Mouse (Mus musculus) neural tube, embryonic 14.5 days (tissue): ENCODE measurements around the gene Mmd2. TPM values are rescaled to one million over a fixed set of nuclear protein-coding genes. Genes with fewer than 3 reads are reported as not detected.

Experiments
- ATAC-seq: fragments of 200-750 bp; cut with Nextera tagmentation; 2 replicates; pipeline ENCODE4 v1.8.0; 2017; ENCODE audit warnings: low read depth, mild to moderate bottlenecking, moderate TSS enrichment, moderate library complexity
- H3K27ac ChIP-seq: fragments of 300-500 bp; sonication (generic); 2 replicates; pipeline ENCODE4 v1.5.1; 2014; ENCODE audit warnings: low read depth, mild to moderate bottlenecking, control low read depth, low read length, moderate library complexity, mixed read lengths
- H3K27me3 ChIP-seq: fragments of 300-500 bp; sonication (generic); 2 replicates; pipeline ENCODE4 v1.6.1; 2014; ENCODE audit warnings: low read length; ENCODE audit not compliant: control insufficient read depth, insufficient read depth
- H3K36me3 ChIP-seq: fragments of 300-500 bp; sonication (generic); 2 replicates; pipeline ENCODE4 v1.6.1; 2014; ENCODE audit warnings: low read length, mixed read lengths; ENCODE audit not compliant: control insufficient read depth, insufficient read depth
- H3K4me1 ChIP-seq: fragments of 300-500 bp; sonication (generic); 2 replicates; pipeline ENCODE4 v1.6.1; 2014; ENCODE audit warnings: low read length; ENCODE audit not compliant: control insufficient read depth, insufficient read depth
- H3K4me2 ChIP-seq: fragments of 300-500 bp; sonication (generic); 2 replicates; pipeline ENCODE4 v1.6.1; 2014; ENCODE audit warnings: mild to moderate bottlenecking, low read depth, low read length, control low read depth
- H3K4me3 ChIP-seq: fragments of 300-500 bp; sonication (generic); 2 replicates; pipeline ENCODE4 v1.5.1; 2014; ENCODE audit warnings: low read depth, low read length, control low read depth, mixed read lengths
- H3K9ac ChIP-seq: fragments of 300-500 bp; sonication (generic); replicated peaks from 2 replicates; pipeline ENCODE4 v1.6.1; 2014; ENCODE audit warnings: low read depth, mild to moderate bottlenecking, control low read depth, low read length, mixed read lengths
- H3K9me3 ChIP-seq: fragments of 300-500 bp; sonication (generic); 2 replicates; pipeline ENCODE4 v1.6.1; 2016; ENCODE audit warnings: low read length; ENCODE audit not compliant: control insufficient read depth
- WGBS: fragments of 180-500 bp; shearing (Covaris S2); extraction: QIAGEN DNeasy Blood & Tissue Kit; methylation state at CpG from one replicate; pipeline ENCODE4 v1.1.7; 2014; 5-methylcytosine and 5-hydroxymethylcytosine counted together
- polyA plus RNA-seq: library from polyadenylated mRNA; unstranded; fragments of >200 nt; fragmentation: Nextera tagmentation; extraction: Ambion mirVana; gene quantifications from 2 replicates; pipeline ENCODE4 v1.2.1, GENCODE M21; 2014

The Mmd2 gene
- polyA plus RNA-seq, 1 experiment from 2014 or later: 59.7 TPM

DNA sequence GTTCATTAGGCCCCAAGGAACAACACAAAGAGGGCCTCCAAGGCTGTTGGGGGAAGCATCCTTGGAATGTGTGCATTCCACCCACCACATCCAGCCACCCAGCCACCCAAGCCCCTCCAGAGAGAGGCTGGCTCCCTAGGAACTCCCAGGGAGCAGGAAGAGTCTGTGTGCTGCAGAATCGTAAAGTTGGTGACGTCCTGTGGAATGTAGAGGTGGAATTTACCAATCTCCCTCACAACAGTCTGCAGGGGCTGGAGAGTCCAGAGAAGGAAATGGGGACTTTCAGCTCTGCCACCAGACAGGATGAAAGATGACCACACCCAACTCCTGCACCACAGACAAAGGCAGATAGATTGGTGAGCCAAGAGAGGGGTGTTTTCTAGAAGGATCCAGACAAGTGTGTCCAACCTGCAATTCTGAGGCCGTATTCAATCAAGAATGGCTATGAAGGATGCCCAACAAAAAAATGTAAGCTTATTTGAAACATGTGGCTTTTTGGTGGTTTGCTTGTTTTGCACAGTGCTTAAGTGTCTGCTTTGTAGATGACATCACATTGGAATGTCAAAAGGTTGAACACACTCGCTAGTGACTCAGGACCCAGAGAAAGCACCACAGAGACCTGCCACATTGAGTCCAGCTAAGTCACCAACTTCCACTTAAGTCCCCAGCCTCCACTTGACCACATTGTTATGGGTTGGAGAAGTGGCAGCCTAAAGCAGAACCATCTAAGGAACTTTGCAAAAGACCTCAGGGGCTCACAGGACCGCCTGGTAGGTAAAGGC, 63.4 kb downstream of the Mmd2 start:
- Histone ChIP-seq H3K36me3 (no peaks in the 10 kb centered on the region), H3K27me3 (no peaks in the 10 kb centered on the region), H3K9me3 (no peaks in the 10 kb centered on the region), H3K9ac (no peak overlapping the region), H3K27ac (no peak overlapping the region), H3K4me2 (no peak overlapping the region), H3K4me3 (no peak overlapping the region), H3K4me1 (peaks cover 11% of the 10 kb centered on the region)
- ATAC-seq: no peak
- WGBS: 79% methylated on average over 5 of the region's 5 CpGs

DNA sequence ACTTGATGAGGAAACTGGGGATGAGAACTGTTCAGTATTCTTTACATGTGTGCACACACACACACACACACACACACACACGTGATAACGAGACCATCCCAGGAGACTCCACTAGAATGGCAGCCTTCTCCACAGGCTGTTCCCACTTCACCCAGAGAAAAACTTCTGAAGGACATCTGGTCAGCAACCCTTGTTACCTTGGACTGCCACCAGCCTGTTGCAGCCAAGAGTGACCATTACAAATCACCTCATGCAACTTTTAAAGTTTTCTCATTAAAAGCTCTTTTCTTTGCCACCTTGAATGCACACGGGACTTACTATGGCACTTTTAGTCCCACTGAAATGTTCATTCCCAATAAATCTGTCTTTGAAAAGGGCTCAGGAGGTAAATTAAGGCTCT, 71.3 kb downstream of the Mmd2 start:
- Histone ChIP-seq H3K4me2 (no peak overlapping the region), H3K4me3 (no peak overlapping the region), H3K27ac (no peak overlapping the region), H3K4me1 (no peaks in the 10 kb centered on the region), H3K27me3 (no peaks in the 10 kb centered on the region), H3K36me3 (no peaks in the 10 kb centered on the region), H3K9ac (no peak overlapping the region), H3K9me3 (no peaks in the 10 kb centered on the region)
- no peak for ATAC-seq
- WGBS: 81% methylated on average over 3 of the region's 3 CpGs

DNA sequence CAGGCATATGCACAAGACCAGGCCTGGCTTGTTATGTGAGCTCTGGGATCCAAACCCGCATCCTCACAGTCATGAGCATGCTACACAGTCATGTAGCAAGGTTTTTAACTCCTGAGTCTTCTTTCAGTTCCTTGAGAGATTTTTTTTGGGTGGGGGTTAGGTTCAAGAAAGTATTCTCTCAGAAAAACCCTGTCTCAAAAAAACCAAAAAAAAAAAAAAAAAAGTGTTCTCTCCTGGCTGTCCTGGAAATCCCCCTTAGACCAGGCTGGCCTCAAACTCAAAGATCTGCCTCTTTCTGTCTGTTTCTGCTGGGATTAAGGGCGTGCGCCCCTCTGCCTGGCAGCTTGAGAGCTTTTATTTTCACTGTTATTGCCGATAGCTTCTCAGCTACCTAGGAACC, 73.2 kb downstream of the Mmd2 start:
- 77% methylated on average over 4 of the region's 4 CpGs for WGBS
- no peak for ATAC-seq

DNA sequence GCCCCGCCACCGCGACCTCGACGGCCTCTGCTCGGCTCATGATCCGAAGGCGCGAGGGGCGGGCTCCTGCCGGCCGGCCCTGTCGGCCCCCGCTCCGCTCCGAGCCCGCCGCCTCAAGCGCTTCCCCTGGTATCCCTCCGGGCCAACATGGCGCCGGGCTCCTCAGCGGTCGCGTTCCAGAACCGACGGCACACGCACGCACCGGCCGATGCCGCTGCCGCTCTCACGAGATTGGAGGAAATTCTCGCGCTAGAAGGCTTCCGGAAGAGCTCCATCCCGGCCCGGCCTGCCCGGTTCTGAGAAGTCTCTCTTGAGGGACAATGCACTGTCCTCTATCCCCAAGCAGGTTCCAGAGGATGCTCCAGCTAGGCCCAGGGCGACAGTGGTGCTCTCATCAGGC, 78.7 kb downstream of the Mmd2 start, which contains the start of gene Papolb:
Gene Papolb, minus strand, starts transcription at position 162 of the 400 bp plus-strand sequence.
- Histone ChIP-seq H3K9ac (no peak within 1 kb of the TSS), H3K36me3 (no peaks in the 10 kb centered on the region), H3K4me3 (no peak within 1 kb of the TSS), H3K4me2 (no peak within 1 kb of the TSS; the same call in 1 of the 2 replicates), H3K27ac (no peak within 1 kb of the TSS), H3K27me3 (no peaks in the 10 kb centered on the region), H3K4me1 (no peaks in the 10 kb centered on the region), H3K9me3 (no peaks in the 10 kb centered on the region)
- 34% methylated on average over 37 of the region's 41 CpGs for WGBS
- no peak for ATAC-seq

More for the DNA sequence above, 73.2 kb downstream of the Mmd2 start:
- no peaks in the 10 kb centered on the region for H3K36me3 ChIP-seq
- no peak overlapping the region for H3K4me3 ChIP-seq
- H3K27me3 ChIP-seq: no peaks in the 10 kb centered on the region
- no peak overlapping the region for H3K9ac ChIP-seq
- no peak overlapping the region for H3K4me2 ChIP-seq
- H3K27ac ChIP-seq: no peak overlapping the region
- H3K4me1 ChIP-seq: no peaks in the 10 kb centered on the region
- H3K9me3 ChIP-seq: no peaks in the 10 kb centered on the region

DNA sequence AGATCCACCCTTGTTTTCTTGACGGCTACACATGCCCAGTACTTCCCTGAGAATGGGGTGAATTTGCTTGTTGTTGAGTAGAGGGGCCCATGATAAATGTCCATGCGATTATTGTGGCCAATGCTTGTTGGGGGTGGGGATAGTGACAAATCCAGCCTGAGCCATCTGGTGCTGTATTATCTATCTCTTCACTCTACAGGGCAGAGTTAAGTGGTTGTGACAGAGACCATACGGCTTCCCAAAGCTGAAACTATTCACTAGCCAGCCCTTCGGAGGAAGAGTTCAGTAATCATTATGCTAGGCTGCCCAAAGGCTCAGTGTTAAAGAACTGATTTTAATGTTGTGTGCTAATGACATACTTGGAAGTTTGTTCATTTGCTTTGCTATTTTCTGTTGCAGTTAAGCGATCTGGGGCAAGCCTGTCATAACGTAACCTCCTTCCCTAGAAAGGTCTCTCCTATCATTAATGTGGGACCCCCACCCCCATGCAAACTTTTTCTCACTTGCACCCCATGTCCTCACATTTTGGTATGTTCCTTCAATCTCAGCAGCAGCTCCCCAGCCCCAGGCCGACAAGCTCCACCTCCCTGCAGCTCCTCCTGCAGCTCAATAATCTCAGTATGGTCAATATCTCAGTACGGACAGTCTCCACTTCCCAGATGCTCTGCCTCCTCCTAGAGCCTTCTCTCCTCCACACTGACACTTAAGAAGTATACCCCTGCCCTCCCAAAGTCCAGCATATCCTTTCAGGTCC, 83.7 kb downstream of the Mmd2 start:
- Histone ChIP-seq H3K4me1 (no peaks in the 10 kb centered on the region), H3K27ac (no peak overlapping the region), H3K4me2 (no peak overlapping the region), H3K27me3 (no peaks in the 10 kb centered on the region), H3K4me3 (no peak overlapping the region), H3K9me3 (no peaks in the 10 kb centered on the region), H3K36me3 (no peaks in the 10 kb centered on the region), H3K9ac (no peak overlapping the region)
- ATAC-seq: no peak
- 76% methylated on average over 8 of the region's 8 CpGs for WGBS

DNA sequence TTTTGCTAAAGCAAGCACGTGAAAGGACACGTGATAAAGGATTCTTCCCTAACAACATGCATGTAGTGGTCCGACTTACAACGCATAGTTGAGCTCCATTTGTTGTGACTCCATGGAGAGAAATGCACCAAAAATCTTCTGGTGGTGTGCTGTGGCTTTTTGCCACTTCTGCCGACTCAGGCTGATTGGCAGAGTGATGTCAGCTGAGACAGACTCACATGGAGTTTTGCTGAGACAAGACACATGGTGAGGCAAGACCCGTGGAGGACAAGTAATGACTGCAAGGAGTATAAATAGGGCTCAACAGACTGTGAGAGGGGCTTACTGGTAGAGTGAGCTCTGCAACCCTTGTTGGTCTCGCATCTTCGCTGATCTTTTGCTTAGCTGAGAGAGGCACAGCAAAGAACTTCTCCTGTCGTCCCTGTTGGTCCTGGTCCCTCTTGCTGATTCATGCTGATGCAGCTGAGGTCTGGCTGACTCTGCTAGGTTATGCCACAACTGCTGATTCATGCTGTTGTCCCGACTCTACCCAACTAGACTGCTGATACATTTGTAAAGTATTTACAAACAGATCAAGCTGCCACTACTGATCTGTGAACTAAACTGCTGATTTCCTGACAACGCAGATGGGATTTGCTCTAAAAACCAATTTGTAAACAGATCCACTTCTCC, 87.3 kb downstream of the Mmd2 start:
- Histone ChIP-seq H3K9me3 (no peaks in the 10 kb centered on the region), H3K36me3 (no peaks in the 10 kb centered on the region), H3K27ac (no peak overlapping the region), H3K4me1 (no peaks in the 10 kb centered on the region), H3K9ac (no peak overlapping the region), H3K4me3 (no peak overlapping the region), H3K27me3 (no peaks in the 10 kb centered on the region), H3K4me2 (no peak overlapping the region)
- WGBS: 90% methylated on average over 11 of the region's 11 CpGs
- ATAC-seq: no peak

DNA sequence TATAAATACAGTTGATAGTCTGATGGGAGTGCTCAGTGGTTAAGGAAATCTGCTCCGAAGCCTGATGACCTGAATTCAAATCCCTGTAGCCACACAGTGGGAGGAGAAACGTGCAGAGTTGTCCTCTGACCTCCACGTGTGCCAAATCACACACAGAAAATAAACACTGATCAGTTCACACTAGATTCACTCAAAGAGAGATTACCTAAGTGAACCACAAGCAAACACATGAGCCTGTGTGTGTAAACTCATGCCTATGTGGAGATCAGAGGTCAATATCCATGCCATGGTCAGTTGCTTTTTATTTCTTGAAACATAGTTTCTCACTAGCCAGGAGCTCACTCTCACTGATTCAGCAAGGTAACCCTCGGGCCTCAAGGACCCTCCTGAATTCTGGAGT, 88.2 kb downstream of the Mmd2 start:
- ATAC-seq: no peak
- H3K27ac ChIP-seq: no peak overlapping the region
- 88% methylated on average over 4 of the region's 4 CpGs for WGBS
- H3K27me3 ChIP-seq: no peaks in the 10 kb centered on the region
- H3K9me3 ChIP-seq: no peaks in the 10 kb centered on the region
- no peaks in the 10 kb centered on the region for H3K4me1 ChIP-seq
- no peak overlapping the region for H3K4me3 ChIP-seq
- H3K36me3 ChIP-seq: no peaks in the 10 kb centered on the region
- no peak overlapping the region for H3K9ac ChIP-seq
- no peak overlapping the region for H3K4me2 ChIP-seq

DNA sequence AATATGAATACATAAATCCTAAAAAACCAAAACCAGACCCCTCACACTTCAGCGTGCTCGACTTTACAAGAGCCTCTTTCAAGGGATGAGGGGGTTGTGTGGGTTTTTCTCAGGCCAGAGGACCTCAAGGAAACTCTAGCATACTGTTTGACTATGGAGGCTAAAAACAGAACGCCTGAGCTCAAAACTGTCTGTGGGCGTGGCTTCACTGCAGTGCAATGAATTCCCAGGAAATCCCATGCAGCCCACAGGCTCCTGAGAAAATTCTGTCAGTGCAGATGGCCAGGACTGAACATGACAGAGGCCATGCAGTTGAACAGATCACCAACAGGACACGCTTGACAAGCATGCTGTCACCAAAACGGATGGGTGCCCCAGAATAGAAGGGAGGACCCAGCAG, 89.6 kb downstream of the Mmd2 start:
- ATAC-seq: no peak

More for the DNA sequence above, 89.6 kb downstream of the Mmd2 start:
- Histone ChIP-seq H3K9ac (no peak overlapping the region), H3K36me3 (no peaks in the 10 kb centered on the region), H3K4me2 (no peak overlapping the region), H3K4me1 (no peaks in the 10 kb centered on the region), H3K27ac (no peak overlapping the region), H3K4me3 (no peak overlapping the region), H3K27me3 (no peaks in the 10 kb centered on the region), H3K9me3 (no peaks in the 10 kb centered on the region)
- 73% methylated on average over 6 of the region's 6 CpGs for WGBS
